In genomic region chr7:78578461-78579359, GRCm38 (mm10) we compare ENCODE assay signal across 8 mouse cellular contexts.
A peak's percentile ranks its signal among the peaks of the same experiment; 100 is the strongest.
DNase-seq lines count a peak whose midpoint lies in the region; ATAC-seq lines count a peak whose summit lies in the region.

No protein-coding gene starts in this region.

- no peaks in the 10 kb centered on the region for H3K9me3 ChIP-seq in kidney, embryonic 16.5 days (ENCODE audit: low read length)
- H3K9me3 ChIP-seq in embryonic facial prominence, embryonic 11.5 days (replicated peaks; ENCODE audit: control insufficient read depth, low read length), result no peaks in the 10 kb centered on the region
- H3K9me3 ChIP-seq in intestine, embryonic 15.5 days, result no peaks in the 10 kb centered on the region

- no peak overlapping the region for H3K27ac ChIP-seq in kidney, embryonic 16.5 days (ENCODE audit: low read length)
- no peak overlapping the region for H3K27ac ChIP-seq in embryonic facial prominence, embryonic 11.5 days (replicated peaks; ENCODE audit: low read depth, low read length)
- no peak overlapping the region for H3K27ac ChIP-seq in intestine, embryonic 15.5 days

- H3K27me3 ChIP-seq in kidney, embryonic 16.5 days (ENCODE audit: insufficient read depth, low read length), result peaks cover 72% of the 10 kb centered on the region
- H3K27me3 ChIP-seq in embryonic facial prominence, embryonic 11.5 days (ENCODE audit: control insufficient read depth, insufficient read depth, low read length), result peaks cover 53% of the 10 kb centered on the region
- H3K27me3 ChIP-seq in intestine, embryonic 15.5 days (replicated peaks), result peaks cover 81% of the 10 kb centered on the region

- H3K4me2 ChIP-seq in kidney, embryonic 16.5 days (replicated peaks; ENCODE audit: low read depth, low read length), result peak overlapping the region; percentile 79
- H3K4me2 ChIP-seq in embryonic facial prominence, embryonic 11.5 days (ENCODE audit: low read depth, low read length), result peak overlapping the region; percentile 72
- peak overlapping the region; percentile 93 for H3K4me2 ChIP-seq in intestine, embryonic 15.5 days (replicated peaks)

- peak overlapping the region; percentile 54 for H3K4me3 ChIP-seq in kidney, embryonic 16.5 days (ENCODE audit: low read length)
- H3K4me3 ChIP-seq in embryonic facial prominence, embryonic 11.5 days (ENCODE audit: low read depth, low read length), result peak overlapping the region; percentile 43
- H3K4me3 ChIP-seq in intestine, embryonic 15.5 days (replicated peaks), result peak overlapping the region; percentile 45

- DNase-seq in kidney, postnatal 36 days, result no peak
- peak; percentile 39 for DNase-seq in adrenal gland, postnatal 10 days
- DNase-seq in embryonic facial prominence, embryonic 11.5 days (ENCODE audit: low spot score), result peak; percentile 19
- peak; percentile 41 for DNase-seq in naive thymus-derived CD4-positive, alpha-beta T cell, adult 2 months (ENCODE audit: low read depth)
- DNase-seq in urinary bladder, postnatal 14 days (ENCODE audit: low spot score), result no peak

- no peaks in the 10 kb centered on the region for H3K36me3 ChIP-seq in kidney, embryonic 16.5 days (ENCODE audit: insufficient read depth, low read length)
- no peaks in the 10 kb centered on the region for H3K36me3 ChIP-seq in embryonic facial prominence, embryonic 11.5 days (replicated peaks; ENCODE audit: control insufficient read depth, insufficient read depth, low read depth, low read length)
- no peaks in the 10 kb centered on the region for H3K36me3 ChIP-seq in intestine, embryonic 15.5 days

- no peak for ATAC-seq in kidney, embryonic 16.5 days (ENCODE audit: low FRiP score, low TSS enrichment)
- ATAC-seq in embryonic facial prominence, embryonic 11.5 days (replicated peaks; ENCODE audit: insufficient number of reproducible peaks, low FRiP score, low TSS enrichment, low read depth), result peak; percentile 30; the same call in 1 of the 2 replicates
- 0 out of 2 replicates have a peak, but pooled peaks have one; percentile 3 for ATAC-seq in intestine, embryonic 15.5 days
- ATAC-seq in activated CD4-positive, CD25-positive, alpha-beta regulatory T cell, adult 4 months, result no peak

- H3K9ac ChIP-seq in kidney, embryonic 16.5 days (replicated peaks; ENCODE audit: low read length), result peak overlapping the region; percentile 49
- peak overlapping the region; percentile 5 for H3K9ac ChIP-seq in embryonic facial prominence, embryonic 11.5 days (replicated peaks; ENCODE audit: low read length)
- peak overlapping the region; percentile 40; the same call in 1 of the 2 replicates for H3K9ac ChIP-seq in intestine, embryonic 15.5 days

- H3K4me1 ChIP-seq in kidney, embryonic 16.5 days (ENCODE audit: insufficient read depth, low read length), result peaks cover 10% of the 10 kb centered on the region
- peaks cover 5% of the 10 kb centered on the region; the same call in 1 of the 2 replicates for H3K4me1 ChIP-seq in embryonic facial prominence, embryonic 11.5 days (ENCODE audit: control insufficient read depth, insufficient read depth, low read length)
- peaks cover 9% of the 10 kb centered on the region for H3K4me1 ChIP-seq in intestine, embryonic 15.5 days (replicated peaks)

- WGBS in kidney, embryonic 16.5 days, result under 1% methylated on average over 50 of the region's 66 CpGs
- under 1% methylated on average over 53 of the region's 66 CpGs for WGBS in embryonic facial prominence, embryonic 11.5 days
- under 1% methylated on average over 50 of the region's 66 CpGs for WGBS in intestine, embryonic 15.5 days

Comparison
In these comparisons a context has a peak if more than half of its experiments do, and no peak if none do; other contexts are left out.
1. ATAC-seq: peak in embryonic facial prominence, embryonic 11.5 days (single experiment) and intestine, embryonic 15.5 days (single experiment); none in kidney, embryonic 16.5 days (single experiment) and activated CD4-positive, CD25-positive, alpha-beta regulatory T cell, adult 4 months (single experiment).
2. DNase-seq: peak in adrenal gland, postnatal 10 days (single experiment), embryonic facial prominence, embryonic 11.5 days (single experiment) and naive thymus-derived CD4-positive, alpha-beta T cell, adult 2 months (single experiment); none in kidney, postnatal 36 days (0 of 2) and urinary bladder, postnatal 14 days (single experiment).
3. Peak in every context shown above with its lines, with median percentiles within 50 percentile points of each other: H3K4me2 ChIP-seq, H3K4me3 ChIP-seq and H3K9ac ChIP-seq.